Mouse (Mus musculus) megakaryocyte, embryonic 14.5 days (primary cell): ENCODE measurements around the gene Cd247.

Source experiments
- FLI1 ChIP-seq: IDR thresholded peaks from 2 replicates; pipeline ENCODE4 v1.6.1; 2012; ENCODE audit warnings: low read length, inconsistent platforms, mixed read lengths
- GATA1 ChIP-seq: IDR thresholded peaks from 3 replicates; pipeline ENCODE4 v1.6.1; 2012; ENCODE audit warnings: mixed read lengths, low read length, inconsistent platforms, borderline replicate concordance

DNA sequence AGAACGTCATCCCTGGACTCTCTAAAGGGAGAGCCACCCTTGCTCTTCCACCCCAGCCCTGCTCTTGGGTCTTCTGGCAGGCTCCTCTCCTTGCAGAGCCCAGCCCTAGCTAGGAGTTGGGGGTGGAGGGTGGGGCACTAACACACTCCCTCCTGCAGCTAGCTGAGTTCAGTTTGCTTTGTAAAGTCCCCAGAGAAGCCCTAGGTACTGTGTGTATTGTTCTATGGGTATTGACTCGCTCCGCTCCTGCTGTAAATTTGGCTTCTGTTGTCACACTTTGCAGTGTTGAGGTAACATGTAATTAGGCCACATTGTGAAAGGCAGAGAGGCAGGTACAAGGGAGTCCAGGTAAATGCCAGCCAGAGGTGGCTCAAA lies 72.7 kb downstream of the Cd247 start:
- TF ChIP-seq FLI1 (no peak), GATA1 (no peak)
